Mouse (Mus musculus) Muller cell, postnatal 12 days (primary cell): Measurements from ENCODE around the gene Fam186b.

ENCODE experiments used
- DNase-seq: peaks from one replicate; pipeline ENCODE4 v3.0.0-alpha.2; 2015; ENCODE audit errors: inconsistent ontology term

Gene Fam186b

DNA sequence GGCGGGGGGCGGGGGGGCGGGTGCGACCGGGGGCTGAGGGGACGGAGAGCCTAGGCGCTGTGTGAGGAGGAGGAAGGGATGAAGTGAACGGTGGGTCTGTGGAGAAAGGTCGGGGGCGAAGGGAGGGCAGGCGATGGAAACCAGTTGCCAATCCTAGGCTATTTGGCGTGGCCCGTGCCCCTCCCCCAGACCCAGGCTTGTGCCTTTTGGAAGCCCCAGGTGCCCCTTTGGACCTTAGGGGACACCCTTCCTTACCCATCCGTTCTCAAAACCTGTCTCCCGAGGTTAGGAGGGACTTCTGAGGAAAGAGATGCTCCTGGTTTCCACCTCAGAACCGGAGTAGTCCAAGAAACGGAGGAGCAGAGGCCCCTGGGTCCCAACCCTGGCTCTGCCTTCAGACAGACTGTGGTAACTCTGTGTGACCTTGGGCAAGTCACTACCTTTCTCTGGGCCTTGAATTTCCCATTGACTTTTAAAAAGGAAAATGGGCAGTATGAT lies at the start of gene Fam186b:
Fam186b (minus strand) TSS at position 405 of the 498 bp plus-strand sequence.
- DNase-seq: peak; percentile 41

DNA sequence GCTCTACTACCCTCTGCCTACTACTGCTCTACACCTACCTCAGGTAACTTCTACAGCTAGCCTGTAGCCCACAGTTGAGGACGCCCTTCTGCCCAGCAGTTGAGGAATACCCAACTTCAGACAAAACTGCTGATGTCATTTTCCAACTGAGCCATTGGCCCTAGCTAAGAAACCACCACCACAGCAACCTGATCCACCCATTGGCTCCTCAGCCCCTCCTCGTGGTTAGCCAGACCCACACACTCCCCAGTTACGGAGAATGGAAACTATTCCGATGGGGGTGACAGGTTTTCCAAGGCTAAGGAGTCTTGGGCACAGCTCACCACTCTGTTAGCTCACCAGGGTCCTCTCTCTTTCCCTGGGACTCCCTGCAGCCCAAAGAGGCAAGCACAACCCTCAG lies 49.3 kb upstream of the Fam186b start:
- DNase-seq: no peak

DNA sequence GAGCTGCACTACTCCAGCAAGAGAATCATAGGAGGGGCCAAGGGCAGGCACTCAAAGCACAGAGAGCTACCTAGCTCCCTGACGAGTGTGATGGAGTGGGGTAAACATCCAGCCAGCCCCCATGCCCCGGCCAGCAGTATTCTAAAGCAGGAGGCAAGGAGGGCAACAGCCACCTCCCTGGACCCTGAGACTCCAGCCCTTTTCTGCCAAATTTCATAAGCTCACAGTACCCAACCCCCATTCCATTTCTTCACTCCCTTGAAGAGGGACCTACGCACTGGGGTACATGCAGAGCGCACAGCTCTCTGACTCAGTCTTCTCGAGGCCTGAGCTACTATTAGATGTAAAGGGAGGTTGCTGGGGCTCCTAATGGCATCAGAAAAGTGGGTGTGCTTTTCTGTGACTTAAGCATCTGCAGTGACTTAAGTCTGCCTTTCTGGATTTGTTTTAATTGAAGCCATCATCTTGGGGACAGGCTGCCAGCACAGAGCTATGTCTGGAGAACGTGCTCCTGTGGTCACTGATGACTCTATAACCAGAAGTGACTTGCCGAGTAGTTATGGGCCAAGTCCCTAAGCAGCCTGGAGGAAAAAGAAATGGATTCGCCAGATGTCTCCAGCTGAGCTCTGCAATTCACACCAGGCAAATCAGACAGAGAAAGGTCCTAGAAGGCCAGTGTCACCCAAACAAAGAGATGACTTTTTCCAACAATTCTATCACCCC lies 48.6 kb upstream of the Fam186b start:
- DNase-seq: no peak

DNA sequence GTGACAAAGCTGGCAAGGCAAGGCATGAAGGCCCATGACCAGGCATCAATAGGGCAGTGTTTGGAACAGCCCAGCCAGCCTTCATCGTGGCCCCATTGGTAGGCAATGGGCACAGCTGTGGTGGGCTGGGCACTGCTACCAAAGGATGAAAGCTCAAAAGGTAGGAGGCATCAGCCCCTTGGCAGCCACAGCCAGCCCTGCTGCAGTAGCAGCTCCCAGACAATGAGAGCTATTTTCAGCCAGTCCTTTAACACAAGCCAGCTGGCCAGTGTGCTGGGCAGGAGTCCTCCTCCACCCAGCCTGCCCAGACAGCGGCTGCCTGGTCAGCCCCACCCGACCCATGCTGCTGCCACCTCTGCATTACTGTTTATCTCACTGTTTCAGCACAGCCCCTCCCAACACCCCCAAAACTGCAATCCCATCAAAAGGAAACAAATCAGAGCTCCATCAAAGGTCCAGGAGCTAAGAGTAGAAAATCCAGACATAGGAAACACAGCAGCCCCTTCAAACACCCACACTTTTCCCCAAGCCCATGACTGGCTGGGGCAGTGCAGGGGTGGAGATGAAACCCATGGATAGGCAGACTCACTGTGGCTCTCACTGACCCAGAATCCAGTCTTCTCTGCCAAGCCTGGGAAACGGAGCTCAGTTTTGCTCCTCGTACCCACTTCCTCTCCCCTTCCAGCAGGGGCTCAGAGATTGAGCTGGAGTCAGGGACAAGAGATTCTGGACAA lies 47.9 kb upstream of the Fam186b start:
- DNase-seq: peak; percentile 78

DNA sequence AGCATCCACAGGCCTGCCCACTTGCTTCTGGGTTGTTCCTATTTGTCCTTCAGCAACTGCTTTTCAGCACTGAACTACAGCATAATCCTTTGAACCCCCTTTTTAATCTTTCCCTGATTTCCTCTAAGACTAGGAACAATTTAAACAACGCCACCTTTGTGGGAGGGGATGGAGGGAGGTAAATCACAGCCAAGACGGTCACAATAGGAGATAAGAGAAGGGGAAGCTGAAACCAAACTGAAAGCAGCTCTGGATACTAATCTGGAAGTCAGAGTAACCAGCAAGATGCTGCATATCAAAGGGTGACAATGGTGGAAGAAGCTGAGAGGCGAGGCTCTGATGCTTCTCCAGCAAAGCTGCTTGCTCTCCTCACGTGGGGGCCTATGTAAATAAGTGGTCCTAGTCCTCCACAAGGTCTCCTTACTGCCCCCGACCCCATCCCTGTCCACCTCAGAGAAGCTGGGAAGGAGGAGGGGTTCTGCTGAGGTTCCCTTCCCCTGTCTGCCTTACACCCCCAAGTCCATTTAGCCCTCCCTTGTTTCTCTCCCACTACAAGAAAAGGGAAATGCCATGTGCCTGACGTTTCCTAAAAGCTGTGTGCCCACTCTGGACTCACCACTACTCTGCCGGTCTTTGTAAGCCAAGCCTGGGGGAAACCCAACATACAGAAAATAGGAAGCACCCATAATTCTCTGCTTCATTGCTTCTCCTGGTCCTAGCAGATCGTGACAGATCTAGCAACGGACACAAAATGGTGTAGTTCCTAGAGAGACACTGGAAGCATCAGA lies 46.7 kb upstream of the Fam186b start:
- no peak for DNase-seq

DNA sequence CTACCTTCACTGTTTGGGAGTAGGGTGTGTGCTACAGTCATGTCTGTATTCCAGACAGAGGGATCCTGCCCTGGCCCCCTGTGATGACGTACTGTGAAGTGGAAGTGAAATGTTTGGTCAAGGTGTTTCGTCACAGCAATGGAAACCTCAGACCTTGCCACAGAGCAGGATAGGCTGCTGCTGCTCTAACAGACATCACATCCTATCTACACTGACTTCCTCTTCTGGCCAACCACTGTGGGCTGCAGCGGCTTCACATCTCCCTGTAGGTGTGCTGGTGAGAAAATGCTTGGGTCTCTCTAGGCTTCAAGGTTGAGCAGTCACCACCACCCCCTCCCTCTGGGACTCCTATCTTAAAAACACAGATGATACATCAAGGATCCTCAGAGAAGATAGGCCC lies 45.4 kb upstream of the Fam186b start:
- DNase-seq: no peak

DNA sequence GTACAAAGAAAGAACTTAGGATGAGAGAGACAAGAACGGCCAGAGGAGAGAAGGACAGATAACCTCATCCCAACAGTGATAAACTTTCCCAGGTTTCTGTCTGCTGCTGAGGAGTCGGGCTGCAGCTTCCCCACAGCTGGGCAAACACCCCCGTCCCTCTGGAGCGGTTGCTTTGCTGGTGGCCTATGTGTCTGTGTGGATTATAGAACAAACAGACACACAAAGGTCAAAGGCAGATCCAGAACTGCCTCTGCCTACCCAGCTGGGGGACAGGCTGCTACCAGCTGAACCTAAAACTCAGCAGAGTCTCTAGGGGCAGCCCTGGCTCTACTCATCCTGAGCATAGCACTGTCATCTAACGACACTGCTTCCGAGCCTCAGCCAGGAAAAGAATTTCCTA lies 44.0 kb upstream of the Fam186b start:
- DNase-seq: no peak

DNA sequence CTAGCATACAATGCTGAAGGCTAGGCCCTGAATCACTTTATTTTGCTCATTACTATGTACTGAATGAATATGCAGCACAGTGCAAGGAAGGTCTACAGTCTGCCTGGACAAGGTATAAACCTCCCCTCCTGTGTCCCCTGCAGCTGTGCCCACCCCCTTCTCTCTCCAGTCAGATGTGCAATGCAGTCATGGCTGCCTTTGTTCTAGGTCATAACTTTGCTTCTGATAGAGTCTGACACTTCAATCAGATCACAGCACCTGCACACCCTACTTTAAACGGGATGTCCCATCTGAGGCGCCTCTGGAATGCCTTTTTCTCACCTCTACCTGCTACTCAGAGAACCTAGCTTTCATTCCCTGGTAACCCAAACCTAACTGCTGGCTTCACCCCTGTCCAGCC lies 43.2 kb upstream of the Fam186b start:
- no peak for DNase-seq

DNA sequence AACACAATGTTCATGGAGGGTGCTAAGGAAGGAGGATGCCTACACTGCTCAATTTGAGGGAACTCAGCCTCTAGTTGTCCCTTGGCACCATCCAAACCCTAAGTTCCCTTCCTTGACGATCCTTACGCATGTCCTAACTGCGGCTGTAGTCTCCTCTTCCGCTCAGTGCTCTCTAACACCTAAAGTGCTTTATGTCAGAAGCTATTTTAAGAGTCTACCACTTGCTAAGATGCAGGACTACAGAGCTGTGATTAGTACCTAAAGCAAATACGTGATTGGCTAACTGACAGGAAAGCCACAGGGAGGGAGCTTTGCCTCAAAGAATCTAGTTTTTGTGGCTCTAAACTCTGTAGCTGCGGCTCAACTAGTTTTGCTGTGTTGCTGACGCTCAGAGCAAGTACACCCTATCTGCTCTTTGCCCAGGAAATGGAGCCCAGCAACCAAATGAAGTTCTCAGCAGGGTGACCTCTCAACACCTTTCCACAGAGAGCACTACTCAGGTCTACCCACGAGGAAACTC lies 40.2 kb upstream of the Fam186b start:
- no peak for DNase-seq

DNA sequence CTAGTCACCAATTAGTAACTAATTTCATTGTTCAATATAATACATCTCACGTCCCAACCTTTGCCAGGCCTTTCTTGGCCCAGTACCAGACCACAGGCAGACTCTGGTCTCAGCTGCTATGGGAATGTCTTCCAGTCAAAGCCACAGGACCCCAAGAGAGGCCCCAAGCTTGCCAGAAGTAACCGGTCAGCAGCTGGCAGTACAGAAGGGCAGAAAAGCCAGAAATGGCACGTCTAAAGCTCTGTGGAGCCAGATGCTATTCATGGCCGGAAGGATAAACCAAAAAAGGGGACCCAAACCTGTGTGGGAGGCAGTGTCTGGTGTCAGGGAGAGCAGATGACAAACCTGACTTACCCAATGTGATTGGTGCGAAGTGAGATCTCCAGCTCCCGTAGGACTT lies 38.8 kb upstream of the Fam186b start:
- peak; percentile 81 for DNase-seq

DNA sequence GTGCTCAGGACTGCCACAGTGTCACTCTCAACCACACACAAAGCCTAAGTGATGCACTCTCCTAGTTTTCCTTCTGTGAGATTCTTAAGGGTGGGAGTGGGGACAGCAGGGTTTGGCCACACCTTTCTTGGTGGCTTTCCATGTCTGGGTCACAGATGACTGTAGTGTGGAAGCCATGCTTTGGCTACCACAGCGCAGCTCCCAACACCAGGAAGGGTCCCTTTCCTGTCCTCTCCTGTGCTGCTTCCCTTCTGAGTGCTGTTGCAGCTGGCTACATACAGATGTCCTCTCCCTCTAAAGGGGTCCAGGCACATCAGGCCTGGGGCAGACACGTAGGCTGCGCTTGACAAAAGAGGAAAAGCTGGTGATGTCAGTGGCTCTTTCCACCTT lies 38.0 kb upstream of the Fam186b start:
- no peak for DNase-seq

DNA sequence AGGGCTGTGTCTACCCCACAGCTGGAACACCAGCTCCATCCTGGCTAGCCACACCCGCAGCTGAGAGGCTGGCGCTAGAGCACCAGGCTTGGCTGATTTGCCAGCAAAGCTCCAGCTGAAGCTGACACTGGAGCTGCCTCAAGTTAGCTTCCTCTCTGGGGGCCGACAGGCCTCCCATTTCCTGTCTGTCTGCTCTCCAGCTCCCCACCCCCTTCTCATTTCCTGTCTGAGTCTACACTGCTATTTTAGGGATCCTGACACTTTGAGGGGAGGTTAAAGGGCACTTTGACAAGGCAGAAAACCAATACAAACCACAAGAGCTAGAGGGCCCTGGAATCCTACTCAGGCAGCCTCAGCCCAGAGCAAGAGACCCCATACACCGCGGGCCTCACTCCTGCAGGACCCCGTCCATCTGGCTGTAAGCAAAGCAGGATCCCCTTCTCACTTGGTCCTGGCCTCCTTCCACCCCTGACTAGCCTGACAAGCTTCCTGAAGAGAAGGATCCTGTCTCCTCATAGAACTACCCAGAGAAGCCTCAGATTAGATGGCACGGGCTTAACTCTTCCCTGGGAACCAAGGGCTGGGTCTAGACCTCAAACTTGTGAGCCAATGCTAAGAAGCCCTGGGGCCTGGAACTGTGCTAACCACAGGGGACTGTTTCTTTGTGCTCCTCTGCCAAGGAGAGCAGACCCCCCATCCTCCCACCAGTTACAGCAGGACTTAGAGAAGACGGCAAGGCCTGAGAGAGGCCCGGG lies 37.4 kb upstream of the Fam186b start:
- peak; percentile 55 for DNase-seq

DNA sequence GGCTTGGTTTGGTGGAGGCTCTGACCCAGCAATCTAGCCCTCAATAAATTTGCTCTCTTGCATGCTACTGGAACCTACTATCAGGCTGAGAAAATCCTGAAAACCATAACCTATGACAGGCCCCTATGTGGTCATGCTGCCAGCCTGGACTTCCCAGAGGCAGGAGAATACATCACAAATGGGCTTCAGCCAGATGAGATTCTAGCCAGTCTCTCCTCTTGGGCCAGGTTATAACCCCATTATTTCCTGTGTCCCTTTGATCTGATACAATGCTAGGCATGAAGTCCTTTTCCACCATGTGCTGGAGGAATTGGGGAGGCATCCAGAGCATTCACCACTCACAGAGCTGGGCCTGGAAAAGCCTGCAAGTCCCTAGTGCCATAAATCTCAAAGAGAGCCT lies 36.4 kb upstream of the Fam186b start:
- DNase-seq: no peak

DNA sequence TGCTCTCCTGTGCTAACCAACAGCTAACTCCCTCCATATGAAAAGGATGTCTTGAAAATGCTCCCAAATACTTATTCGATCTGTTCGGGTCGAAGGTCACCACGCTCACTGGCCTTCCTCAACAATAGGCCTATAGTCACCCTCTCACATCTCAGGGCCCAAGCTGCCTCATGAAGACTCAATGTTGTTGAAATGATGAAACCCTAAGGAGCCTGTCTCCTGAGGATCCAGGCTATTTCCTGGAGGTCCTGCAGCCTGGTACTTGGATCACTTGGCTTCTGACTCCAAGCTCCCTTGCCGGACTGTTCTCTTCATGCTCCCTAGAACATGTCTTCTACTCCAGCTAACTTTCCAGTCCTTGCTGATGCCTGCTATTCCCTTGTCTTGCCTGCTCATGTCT lies 35.7 kb upstream of the Fam186b start:
- no peak for DNase-seq

DNA sequence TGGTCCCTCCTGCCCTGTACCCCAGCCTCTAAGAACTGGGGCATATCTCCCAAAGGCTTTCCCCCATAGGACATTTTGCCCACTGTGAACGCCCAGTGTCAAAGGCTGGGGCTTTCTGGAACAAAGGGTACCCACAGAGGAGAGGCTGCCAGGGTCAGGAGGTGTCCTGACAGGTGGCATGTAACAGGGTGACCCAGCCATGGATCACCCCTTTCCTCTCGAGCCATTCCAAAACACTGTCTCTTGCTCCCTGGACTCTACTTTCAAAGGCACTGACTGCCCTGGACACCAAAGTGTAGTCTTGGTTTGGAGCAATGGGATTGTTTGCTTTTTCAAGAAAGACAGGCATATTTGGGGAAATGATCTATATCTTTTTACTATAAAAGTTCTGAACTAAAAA lies 34.6 kb upstream of the Fam186b start:
- DNase-seq: no peak

DNA sequence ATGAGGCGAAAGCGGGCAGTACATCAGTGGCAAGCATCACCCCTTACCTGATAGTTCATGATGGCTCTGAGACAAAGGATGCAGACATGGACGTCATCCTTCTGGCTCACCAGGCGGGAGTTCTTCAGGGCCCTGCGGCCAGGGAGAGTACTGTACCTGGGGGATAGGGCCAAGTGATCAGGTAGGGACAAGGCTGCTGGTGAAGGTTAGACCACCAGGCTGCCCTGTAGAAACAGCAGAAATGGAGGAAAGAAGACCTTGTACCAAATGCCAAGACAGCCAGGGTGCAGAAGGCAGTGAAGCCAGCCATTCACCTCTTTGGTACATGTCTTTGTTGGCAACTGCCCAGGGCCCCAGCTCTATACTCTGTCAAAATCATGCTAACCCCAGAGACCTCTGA lies 32.3 kb upstream of the Fam186b start:
- no peak for DNase-seq

DNA sequence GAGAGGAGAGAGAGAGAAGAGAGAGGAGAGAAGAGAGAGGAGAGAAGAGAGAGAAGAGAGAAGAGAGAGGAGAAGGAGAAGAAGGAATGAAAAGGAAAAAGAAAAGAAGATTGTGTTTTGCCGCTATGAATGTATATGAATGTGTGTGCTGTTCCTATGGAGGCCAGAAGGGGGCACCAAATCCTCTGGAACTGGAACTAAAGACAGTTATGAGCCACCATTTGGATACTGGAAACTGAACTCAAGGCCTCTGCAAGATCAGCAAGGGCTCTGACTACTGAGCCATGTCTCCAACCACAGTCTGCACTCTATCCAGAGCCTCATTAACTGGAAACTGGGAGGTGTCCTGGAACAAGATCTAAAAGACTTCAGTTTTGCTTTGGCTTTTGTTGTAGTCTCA lies 31.3 kb upstream of the Fam186b start:
- DNase-seq: peak; percentile 21

DNA sequence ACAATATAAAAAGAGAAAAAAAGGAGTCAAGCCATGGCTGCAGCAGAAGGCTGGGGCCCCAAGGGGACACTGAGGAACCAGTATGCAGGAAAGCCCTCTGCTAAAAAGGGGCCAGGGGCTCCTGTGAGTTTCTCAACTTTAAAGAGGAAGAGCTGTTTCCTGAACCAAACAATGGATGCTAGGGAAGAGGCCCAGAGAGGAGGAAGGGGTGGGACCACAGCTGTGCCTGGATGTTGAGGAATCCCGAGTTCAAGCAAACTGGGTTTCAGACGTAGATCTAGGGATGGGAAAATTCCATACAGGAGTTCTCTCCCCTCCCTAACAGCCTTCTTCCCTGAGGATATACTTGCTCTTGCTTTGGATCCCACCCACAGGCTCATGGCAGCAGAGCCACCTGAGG lies 30.7 kb upstream of the Fam186b start:
- DNase-seq: no peak

DNA sequence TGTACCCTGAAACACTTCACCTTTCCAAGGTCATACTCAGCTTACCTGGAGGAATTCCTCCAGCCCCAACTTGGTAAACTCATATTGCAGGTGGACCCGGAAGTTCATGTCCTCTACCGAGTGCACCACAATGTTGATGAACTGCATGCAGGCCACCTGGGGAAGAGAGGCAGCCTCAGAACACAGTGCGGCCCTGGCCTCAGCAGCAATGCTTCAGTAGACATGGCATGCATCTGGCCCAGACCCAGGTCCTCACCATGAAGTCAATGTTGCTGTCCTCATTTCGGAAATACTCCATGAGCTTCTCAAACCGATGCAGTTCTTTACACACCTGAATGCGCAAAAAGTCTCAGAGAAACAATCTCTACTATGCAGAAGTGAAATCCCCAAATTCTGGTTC lies 29.9 kb upstream of the Fam186b start:
- DNase-seq: no peak

DNA sequence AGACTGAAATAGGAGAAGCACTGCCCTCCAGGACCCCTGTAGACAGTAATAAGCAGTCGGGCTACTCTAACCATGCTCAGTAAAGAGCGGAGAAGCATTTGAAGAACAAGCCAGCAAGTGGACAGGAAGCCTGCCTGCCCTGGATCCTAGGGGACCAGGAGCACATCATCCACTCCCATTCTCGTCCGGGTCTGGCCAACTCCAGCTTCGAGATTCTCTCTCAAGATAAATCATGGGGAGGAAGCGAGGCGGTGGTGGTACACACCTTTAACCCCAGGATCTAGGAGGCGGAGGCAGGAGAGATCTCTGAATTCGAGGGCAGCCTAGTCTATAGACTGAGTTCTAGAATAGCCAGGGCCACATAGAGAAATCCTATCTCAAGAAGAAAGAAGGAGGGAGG lies 28.5 kb upstream of the Fam186b start:
- DNase-seq: no peak

DNA sequence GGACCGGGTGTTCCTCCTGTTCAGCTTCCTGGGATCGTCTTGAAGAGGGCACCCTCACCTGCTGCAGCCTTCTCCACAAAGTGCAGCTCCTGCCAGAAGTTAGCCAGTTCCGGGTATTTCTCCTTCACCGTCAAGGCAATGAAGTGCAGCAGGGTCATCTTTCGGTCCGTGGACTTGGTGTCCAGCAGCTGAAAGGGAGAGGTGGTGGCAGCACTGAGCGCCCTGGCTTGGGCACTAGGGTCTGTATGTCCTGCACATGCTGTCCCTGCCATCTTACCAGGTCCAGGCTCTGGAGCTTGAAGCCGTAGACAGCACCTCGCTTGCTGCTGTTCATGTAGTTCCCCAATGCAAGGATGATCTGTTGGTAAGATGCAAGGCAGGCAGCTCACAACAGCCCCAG lies 25.3 kb upstream of the Fam186b start:
- DNase-seq: no peak
